Mouse (Mus musculus): ENCODE results near the gene Mslnl. TPM values are rescaled to one million over a fixed set of nuclear protein-coding genes. Genes with fewer than 3 reads are reported as not detected.

Gene Mslnl
- polyA plus RNA-seq, 1 experiment from 2014 or later = not detected

GRCm38 (mm10) chr17:25716130-25716529 lies 19.7 kb upstream of the Mslnl start:
- peaks cover 26% of the 10 kb centered on the region for H3K27me3 ChIP-seq (ENCODE audit: control insufficient read depth, insufficient read depth, low read depth, low read length)

GRCm38 (mm10) chr17:25716711-25717637 lies 18.9 kb upstream of the Mslnl start, which contains the start of gene Gng13:
TSS of gene Gng13 (plus strand) at chr17:25717171.
- Histone ChIP-seq H3K4me1 (ENCODE audit: control insufficient read depth, low read depth, low read length) (peaks cover 2% of the 10 kb centered on the region), H3K27ac (ENCODE audit: low read length) (no peak within 1 kb of the TSS), H3K27me3 (ENCODE audit: control insufficient read depth, insufficient read depth, low read depth, low read length) (peaks cover 26% of the 10 kb centered on the region), H3K9me3 (replicated peaks; ENCODE audit: control insufficient read depth, low read length) (no peaks in the 10 kb centered on the region), H3K4me3 (ENCODE audit: low read depth, low read length) (peak within 1 kb of the TSS; percentile 30), H3K4me2 (ENCODE audit: low read depth, low read length) (peak within 1 kb of the TSS; percentile 49), H3K9ac (ENCODE audit: low read depth, low read length) (no peak within 1 kb of the TSS), H3K36me3 (ENCODE audit: control insufficient read depth, insufficient read depth) (peaks cover 8% of the 10 kb centered on the region)
- WGBS (ENCODE audit: insufficient replicate concordance) = 2% methylated on average over 45 of the region's 45 CpGs
- no peak for ATAC-seq (ENCODE audit: low read depth)

More at GRCm38 (mm10) chr17:25716130-25716529, 19.7 kb upstream of the Mslnl start:
- H3K9me3 ChIP-seq (replicated peaks; ENCODE audit: control insufficient read depth, low read length) = no peaks in the 10 kb centered on the region
- no peak overlapping the region for H3K4me2 ChIP-seq (ENCODE audit: low read depth, low read length)
- ATAC-seq (ENCODE audit: low read depth) = no peak
- no peak overlapping the region for H3K9ac ChIP-seq (ENCODE audit: low read depth, low read length)
- peaks cover 2% of the 10 kb centered on the region for H3K4me1 ChIP-seq (ENCODE audit: control insufficient read depth, low read depth, low read length)
- WGBS (ENCODE audit: insufficient replicate concordance) = 7% methylated on average over 6 of the region's 6 CpGs
- no peak overlapping the region for H3K4me3 ChIP-seq (ENCODE audit: low read depth, low read length)
- H3K27ac ChIP-seq (ENCODE audit: low read length) = no peak overlapping the region
- peaks cover 8% of the 10 kb centered on the region for H3K36me3 ChIP-seq (ENCODE audit: control insufficient read depth, insufficient read depth)

GRCm38 (mm10) chr17:25717691-25718090 lies 18.2 kb upstream of the Mslnl start:
- Histone ChIP-seq H3K9ac (ENCODE audit: low read depth, low read length) (no peak overlapping the region), H3K4me1 (ENCODE audit: control insufficient read depth, low read depth, low read length) (peaks cover 2% of the 10 kb centered on the region), H3K4me3 (ENCODE audit: low read depth, low read length) (no peak overlapping the region), H3K36me3 (ENCODE audit: control insufficient read depth, insufficient read depth) (peaks cover 8% of the 10 kb centered on the region), H3K4me2 (ENCODE audit: low read depth, low read length) (peak overlapping the region; percentile 49; the same call in 1 of the 2 replicates), H3K27ac (ENCODE audit: low read length) (no peak overlapping the region), H3K27me3 (ENCODE audit: control insufficient read depth, insufficient read depth, low read depth, low read length) (peaks cover 26% of the 10 kb centered on the region), H3K9me3 (replicated peaks; ENCODE audit: control insufficient read depth, low read length) (no peaks in the 10 kb centered on the region)
- WGBS (ENCODE audit: insufficient replicate concordance) = 11% methylated on average over 6 of the region's 6 CpGs
- no peak for ATAC-seq (ENCODE audit: low read depth)

- Histone ChIP-seq H3K27me3 (ENCODE audit: control insufficient read depth, insufficient read depth, low read depth, low read length) (peaks cover 18% of the 10 kb centered on the region), H3K4me3 (ENCODE audit: low read depth, low read length) (no peak overlapping the region), H3K27ac (ENCODE audit: low read length) (no peak overlapping the region), H3K4me1 (ENCODE audit: control insufficient read depth, low read depth, low read length) (peaks cover 6% of the 10 kb centered on the region), H3K36me3 (ENCODE audit: control insufficient read depth, insufficient read depth) (peaks cover 22% of the 10 kb centered on the region), H3K4me2 (ENCODE audit: low read depth, low read length) (no peak overlapping the region), H3K9ac (ENCODE audit: low read depth, low read length) (no peak overlapping the region), H3K9me3 (replicated peaks; ENCODE audit: control insufficient read depth, low read length) (no peaks in the 10 kb centered on the region)
- ATAC-seq (ENCODE audit: low read depth) = no peak
- 88% methylated on average over 5 of the region's 5 CpGs for WGBS (ENCODE audit: insufficient replicate concordance)
These were observed 14.4 kb upstream of the Mslnl start for GRCm38 (mm10) chr17:25721476-25721875.

- Histone ChIP-seq H3K9ac (ENCODE audit: low read depth, low read length) (no peak overlapping the region), H3K4me3 (ENCODE audit: low read depth, low read length) (no peak overlapping the region), H3K27ac (ENCODE audit: low read length) (no peak overlapping the region), H3K27me3 (ENCODE audit: control insufficient read depth, insufficient read depth, low read depth, low read length) (no peaks in the 10 kb centered on the region), H3K4me1 (ENCODE audit: control insufficient read depth, low read depth, low read length) (peaks cover 18% of the 10 kb centered on the region), H3K9me3 (replicated peaks; ENCODE audit: control insufficient read depth, low read length) (no peaks in the 10 kb centered on the region), H3K36me3 (ENCODE audit: control insufficient read depth, insufficient read depth) (peaks cover 22% of the 10 kb centered on the region), H3K4me2 (ENCODE audit: low read depth, low read length) (no peak overlapping the region)
- WGBS (ENCODE audit: insufficient replicate concordance) = 91% methylated on average over 19 of the region's 19 CpGs
- ATAC-seq (ENCODE audit: low read depth) = no peak
These were observed 12.4 kb upstream of the Mslnl start for GRCm38 (mm10) chr17:25723470-25723869.

- Histone ChIP-seq H3K9ac (ENCODE audit: low read depth, low read length) (no peak overlapping the region), H3K9me3 (replicated peaks; ENCODE audit: control insufficient read depth, low read length) (no peaks in the 10 kb centered on the region), H3K4me3 (ENCODE audit: low read depth, low read length) (no peak overlapping the region), H3K27ac (ENCODE audit: low read length) (no peak overlapping the region), H3K27me3 (ENCODE audit: control insufficient read depth, insufficient read depth, low read depth, low read length) (no peaks in the 10 kb centered on the region), H3K4me2 (ENCODE audit: low read depth, low read length) (no peak overlapping the region), H3K36me3 (ENCODE audit: control insufficient read depth, insufficient read depth) (peaks cover 22% of the 10 kb centered on the region), H3K4me1 (ENCODE audit: control insufficient read depth, low read depth, low read length) (peaks cover 18% of the 10 kb centered on the region)
- ATAC-seq (ENCODE audit: low read depth) = no peak
- WGBS (ENCODE audit: insufficient replicate concordance) = 71% methylated on average over 7 of the region's 7 CpGs
These were observed 11.9 kb upstream of the Mslnl start for GRCm38 (mm10) chr17:25723919-25724318.

- WGBS (ENCODE audit: insufficient replicate concordance) = 77% methylated on average over 6 of the region's 6 CpGs
- Histone ChIP-seq H3K4me2 (ENCODE audit: low read depth, low read length) (no peak overlapping the region), H3K4me1 (ENCODE audit: control insufficient read depth, low read depth, low read length) (peaks cover 18% of the 10 kb centered on the region), H3K9ac (ENCODE audit: low read depth, low read length) (no peak overlapping the region), H3K9me3 (replicated peaks; ENCODE audit: control insufficient read depth, low read length) (no peaks in the 10 kb centered on the region), H3K27me3 (ENCODE audit: control insufficient read depth, insufficient read depth, low read depth, low read length) (no peaks in the 10 kb centered on the region), H3K36me3 (ENCODE audit: control insufficient read depth, insufficient read depth) (peaks cover 21% of the 10 kb centered on the region), H3K4me3 (ENCODE audit: low read depth, low read length) (no peak overlapping the region), H3K27ac (ENCODE audit: low read length) (no peak overlapping the region)
- ATAC-seq (ENCODE audit: low read depth) = no peak
These were observed 10.6 kb upstream of the Mslnl start for GRCm38 (mm10) chr17:25725264-25725663.

- peaks cover 18% of the 10 kb centered on the region for H3K4me1 ChIP-seq (ENCODE audit: control insufficient read depth, low read depth, low read length)
- peak within 1 kb of the TSS; percentile 84 for H3K4me3 ChIP-seq (ENCODE audit: low read depth, low read length)
- H3K27me3 ChIP-seq (ENCODE audit: control insufficient read depth, insufficient read depth, low read depth, low read length) = no peaks in the 10 kb centered on the region
- H3K9me3 ChIP-seq (replicated peaks; ENCODE audit: control insufficient read depth, low read length) = no peaks in the 10 kb centered on the region
- peak within 1 kb of the TSS; percentile 57 for H3K27ac ChIP-seq (ENCODE audit: low read length)
- peak within 1 kb of the TSS; percentile 99 for H3K4me2 ChIP-seq (ENCODE audit: low read depth, low read length)
- WGBS (ENCODE audit: insufficient replicate concordance) = 2% methylated on average over 37 of the region's 37 CpGs
- peak within 1 kb of the TSS; percentile 81 for H3K9ac ChIP-seq (ENCODE audit: low read depth, low read length)
- peak; percentile 98 for ATAC-seq (ENCODE audit: low read depth)
- peaks cover 14% of the 10 kb centered on the region for H3K36me3 ChIP-seq (ENCODE audit: control insufficient read depth, insufficient read depth)
These were observed 8.4 kb upstream of the Mslnl start, which contains the start of the genes Chtf18 and Rpusd1 for GRCm38 (mm10) chr17:25727265-25728008. TSS of gene Chtf18 (minus strand) at chr17:25727419. TSS of gene Rpusd1 (plus strand) at chr17:25727670.

- peaks cover 14% of the 10 kb centered on the region for H3K36me3 ChIP-seq (ENCODE audit: control insufficient read depth, insufficient read depth)
- peaks cover 18% of the 10 kb centered on the region for H3K4me1 ChIP-seq (ENCODE audit: control insufficient read depth, low read depth, low read length)
- ATAC-seq (ENCODE audit: low read depth) = no peak
- H3K27ac ChIP-seq (ENCODE audit: low read length) = peak overlapping the region; percentile 57
- peak overlapping the region; percentile 79 for H3K9ac ChIP-seq (ENCODE audit: low read depth, low read length)
- H3K4me2 ChIP-seq (ENCODE audit: low read depth, low read length) = peak overlapping the region; percentile 85
- no peaks in the 10 kb centered on the region for H3K27me3 ChIP-seq (ENCODE audit: control insufficient read depth, insufficient read depth, low read depth, low read length)
- WGBS (ENCODE audit: insufficient replicate concordance) = 17% methylated on average over 4 of the region's 4 CpGs
- no peaks in the 10 kb centered on the region for H3K9me3 ChIP-seq (replicated peaks; ENCODE audit: control insufficient read depth, low read length)
- peak overlapping the region; percentile 84 for H3K4me3 ChIP-seq (ENCODE audit: low read depth, low read length)
These were observed 7.9 kb upstream of the Mslnl start for GRCm38 (mm10) chr17:25728009-25728270.
